Mouse (Mus musculus) T-helper 17 cell (primary cell): ENCODE data around the gene Arhgap21.

ENCODE experiments used
- in situ Hi-C, 2 experiments: fragments of 300-600 bp; cut with MboI, MseI; formaldehyde crosslinking; loops; 1 replicate in 1 of 2; 2 replicates in 1 of 2; pipeline ENCODE4 v1.15.1; 2025; ENCODE audit warnings: high pct_unique_total_duplicates in 2 of 2

The Arhgap21 gene

GRCm38 (mm10) chr2:20967101-20967645, 1.5 kb downstream of the Arhgap21 start:
- in situ Hi-C loops, result loop anchor here (5.0 to 25.0 kb wide), 3 partner anchors 62 to 1430 kb away; partner anchors contain the start of genes Enkur (in 2 of the 2) and Thnsl1 (in 2 of the 2)

- in situ Hi-C loops, result loop anchor here (5.0 to 25.0 kb wide), 3 partner anchors 62 to 1429 kb away; partner anchors contain the start of genes Enkur (in 2 of the 2) and Thnsl1 (in 2 of the 2)
Observed at GRCm38 (mm10) chr2:20966176-20967100, 2.2 kb downstream of the Arhgap21 start.

- in situ Hi-C loops, result loop anchor here (5.0 to 25.0 kb wide), 3 partner anchors 61 to 1428 kb away; partner anchors contain the start of genes Enkur (in 2 of the 2) and Thnsl1 (in 2 of the 2)
Observed at GRCm38 (mm10) chr2:20965361-20965760, 3.3 kb downstream of the Arhgap21 start.

- in situ Hi-C loops, result loop anchor here in 1 of 2 experiments (10.0 to 25.0 kb wide), 2 partner anchors 60 to 1427 kb away; no protein-coding TSS in a partner anchor
Observed at GRCm38 (mm10) chr2:20964461-20964860, 4.2 kb downstream of the Arhgap21 start.

GRCm38 (mm10) chr2:20963226-20963805, 5.4 kb downstream of the Arhgap21 start:
- in situ Hi-C loops, result loop anchor here in 1 of 2 experiments (10.0 to 25.0 kb wide), 2 partner anchors 59 to 1426 kb away; no protein-coding TSS in a partner anchor

GRCm38 (mm10) chr2:20962284-20962683, 6.4 kb downstream of the Arhgap21 start:
- in situ Hi-C loops, result loop anchor here in 1 of 2 experiments (10.0 to 25.0 kb wide), 2 partner anchors 57 to 1425 kb away; no protein-coding TSS in a partner anchor

GRCm38 (mm10) chr2:20961825-20962224, 6.9 kb downstream of the Arhgap21 start:
- in situ Hi-C loops, result loop anchor here in 1 of 2 experiments (10.0 to 25.0 kb wide), 2 partner anchors 57 to 1425 kb away; no protein-coding TSS in a partner anchor

GRCm38 (mm10) chr2:20961295-20961694, 7.4 kb downstream of the Arhgap21 start:
- in situ Hi-C loops, result loop anchor here in 1 of 2 experiments (10.0 to 25.0 kb wide), 2 partner anchors 56 to 1424 kb away; no protein-coding TSS in a partner anchor

GRCm38 (mm10) chr2:20960668-20961035, 8.0 kb downstream of the Arhgap21 start:
- in situ Hi-C loops, result loop anchor here in 1 of 2 experiments (10.0 to 25.0 kb wide), 2 partner anchors 56 to 1423 kb away; no protein-coding TSS in a partner anchor

GRCm38 (mm10) chr2:20959906-20960667, 8.6 kb downstream of the Arhgap21 start:
- in situ Hi-C loops, result loop anchor here in 1 of 2 experiments (5.0 to 25.0 kb wide), 3 partner anchors 38 to 1423 kb away; no protein-coding TSS in a partner anchor

- in situ Hi-C loops, result loop anchor here in 1 of 2 experiments (5.0 to 25.0 kb wide), 2 partner anchors 37 to 1422 kb away; no protein-coding TSS in a partner anchor
Observed at GRCm38 (mm10) chr2:20959045-20959444, 9.6 kb downstream of the Arhgap21 start.

GRCm38 (mm10) chr2:20957995-20958394, 10.7 kb downstream of the Arhgap21 start:
- in situ Hi-C loops, result loop anchor here in 1 of 2 experiments (5.0 to 25.0 kb wide), 2 partner anchors 36 to 1421 kb away; no protein-coding TSS in a partner anchor

GRCm38 (mm10) chr2:20956716-20957115, 12.0 kb downstream of the Arhgap21 start:
- in situ Hi-C loops, result loop anchor here in 1 of 2 experiments (5.0 to 25.0 kb wide), 2 partner anchors 34 to 1419 kb away; no protein-coding TSS in a partner anchor

GRCm38 (mm10) chr2:20955996-20956395, 12.7 kb downstream of the Arhgap21 start:
- in situ Hi-C loops, result loop anchor here in 1 of 2 experiments (5.0 to 25.0 kb wide), 2 partner anchors 34 to 1419 kb away; no protein-coding TSS in a partner anchor

- in situ Hi-C loops, result loop anchor here in 1 of 2 experiments (5.0 to 25.0 kb wide), 2 partner anchors 33 to 1418 kb away; no protein-coding TSS in a partner anchor
Observed at GRCm38 (mm10) chr2:20955376-20955775, 13.3 kb downstream of the Arhgap21 start.

GRCm38 (mm10) chr2:20952716-20953115, 16.0 kb downstream of the Arhgap21 start:
- in situ Hi-C loops, result loop anchor here in 1 of 2 experiments (25.0 kb wide), 1 partner anchor 1415 kb away; no protein-coding TSS in a partner anchor

- in situ Hi-C loops, result no loop called here
Observed at GRCm38 (mm10) chr2:20949168-20949567, 19.5 kb downstream of the Arhgap21 start.

GRCm38 (mm10) chr2:20947036-20947435, 21.6 kb downstream of the Arhgap21 start:
- in situ Hi-C loops, result no loop called here

- in situ Hi-C loops, result no loop called here
Observed at GRCm38 (mm10) chr2:20945596-20945995, 23.1 kb downstream of the Arhgap21 start.
